Mouse (Mus musculus) lung, adult 2 months (tissue): ENCODE results near the gene Ulbp1.

Source experiments
- CTCF ChIP-seq: fragments of 200-500 bp; IDR thresholded peaks from 2 replicates; pipeline ENCODE4 v1.5.1; 2011; ENCODE audit warnings: mild to moderate bottlenecking, low read length, control low read depth; ENCODE audit not compliant: insufficient read depth
- POLR2A ChIP-seq: fragments of 200-500 bp; IDR thresholded peaks from 2 replicates; pipeline ENCODE4 v1.6.1; 2011; ENCODE audit warnings: low read depth, mild to moderate bottlenecking, control low read depth, low read length, borderline replicate concordance; ENCODE audit errors: extremely low read depth

- TF ChIP-seq CTCF: no peak
- no peak for TF ChIP-seq POLR2A
Measured at GRCm38 (mm10) chr10:7391108-7391507, 82.3 kb downstream of the Ulbp1 start.
